Mouse (Mus musculus) olfactory bulb, adult 2 months (tissue): ENCODE data around the gene Cacna1d. TPM values are rescaled to one million over a fixed set of nuclear protein-coding genes. Genes with fewer than 3 reads are reported as not detected.

ENCODE experiments used
- H3K27ac ChIP-seq: fragments of 200-500 bp; 2 replicates; pipeline ENCODE4 v1.5.1; 2012; ENCODE audit warnings: low read depth, low read length; ENCODE audit not compliant: insufficient read depth
- H3K4me1 ChIP-seq: fragments of 200-500 bp; 2 replicates; pipeline ENCODE4 v1.6.1; 2012; ENCODE audit warnings: low read length; ENCODE audit not compliant: control insufficient read depth, insufficient read depth
- H3K4me3 ChIP-seq: fragments of 200-500 bp; 2 replicates; pipeline ENCODE4 v1.5.1; 2012; ENCODE audit warnings: mild to moderate bottlenecking, low read depth, low read length, moderate library complexity; ENCODE audit not compliant: insufficient read depth
- CTCF ChIP-seq: fragments of 200-500 bp; IDR thresholded peaks from 2 replicates; pipeline ENCODE4 v1.5.1; 2012; ENCODE audit warnings: low read depth, mild to moderate bottlenecking, low read length, moderate library complexity; ENCODE audit not compliant: insufficient read depth
- POLR2A ChIP-seq: fragments of 200-500 bp; IDR thresholded peaks from 2 replicates; pipeline ENCODE4 v1.6.1; 2012; ENCODE audit warnings: mild to moderate bottlenecking, low read depth, low read length, moderate library complexity; ENCODE audit not compliant: insufficient read depth
- WGBS: fragments of 180-500 bp; shearing (Covaris S2); methylation state at CpG from one replicate; pipeline ENCODE4 v1.1.7; 2018; 5-methylcytosine and 5-hydroxymethylcytosine counted together
- polyA plus RNA-seq: library from polyadenylated mRNA; stranded (reverse); fragments of >200 nt; gene quantifications from 2 replicates; pipeline ENCODE4 v1.2.4, GENCODE M21; 2012; ENCODE audit warnings: low replicate concordance; ENCODE audit not compliant: missing spikeins, insufficient read depth, insufficient read length

Cacna1d gene
- polyA plus RNA-seq, 1 experiment, result 140 TPM

GRCm38 (mm10) chr14:30011886-30012560, 479.2 kb downstream of the Cacna1d start:
- Histone ChIP-seq H3K27ac (no peak overlapping the region), H3K4me1 (peaks cover 19% of the 10 kb centered on the region), H3K4me3 (no peak overlapping the region)
- no peak for TF ChIP-seq POLR2A
- no peak for TF ChIP-seq CTCF
- 64% methylated on average over 10 of the region's 10 CpGs for WGBS

GRCm38 (mm10) chr14:30009864-30010560, 481.2 kb downstream of the Cacna1d start:
- peaks cover 19% of the 10 kb centered on the region for H3K4me1 ChIP-seq
- 35% methylated on average over 10 of the region's 10 CpGs for WGBS
- TF ChIP-seq POLR2A, result no peak
- no peak for TF ChIP-seq CTCF
- H3K27ac ChIP-seq, result no peak overlapping the region
- no peak overlapping the region for H3K4me3 ChIP-seq

- Histone ChIP-seq H3K4me3 (peak within 1 kb of the TSS; percentile 6), H3K27ac (no peak within 1 kb of the TSS), H3K4me1 (peaks cover 19% of the 10 kb centered on the region)
- 15% methylated on average over 54 of the region's 54 CpGs for WGBS
- TF ChIP-seq POLR2A (no peak), CTCF (no peak)
These were observed 482.3 kb downstream of the Cacna1d start, which contains the start of the genes Il17rb and Chdh for GRCm38 (mm10) chr14:30008733-30009575. Gene Il17rb (minus strand): TSS chr14:30008896. Gene Chdh (plus strand): TSS chr14:30009023.

- 88% methylated on average over 3 of the region's 3 CpGs for WGBS
- no peak overlapping the region for H3K4me3 ChIP-seq
- TF ChIP-seq CTCF (no peak), POLR2A (no peak)
- peaks cover 5% of the 10 kb centered on the region for H3K4me1 ChIP-seq
- H3K27ac ChIP-seq, result no peak overlapping the region
These were observed 491.8 kb downstream of the Cacna1d start for GRCm38 (mm10) chr14:29999475-29999811.

GRCm38 (mm10) chr14:29998747-29999474, 492.3 kb downstream of the Cacna1d start:
- TF ChIP-seq CTCF, result no peak
- no peak for TF ChIP-seq POLR2A
- 42% methylated on average over 13 of the region's 13 CpGs for WGBS
- no peak overlapping the region for H3K27ac ChIP-seq
- H3K4me1 ChIP-seq, result peaks cover 5% of the 10 kb centered on the region
- H3K4me3 ChIP-seq, result no peak overlapping the region

- TF ChIP-seq CTCF, result no peak
- TF ChIP-seq POLR2A, result no peak
- Histone ChIP-seq H3K4me1 (peaks cover 5% of the 10 kb centered on the region), H3K4me3 (no peak overlapping the region), H3K27ac (no peak overlapping the region)
These were observed 493.9 kb downstream of the Cacna1d start for GRCm38 (mm10) chr14:29997345-29997744.

GRCm38 (mm10) chr14:29996000-29996751, 495.1 kb downstream of the Cacna1d start:
- WGBS, result 91% methylated on average over 11 of the region's 11 CpGs
- no peak overlapping the region for H3K27ac ChIP-seq
- TF ChIP-seq CTCF (no peak), POLR2A (no peak)
- H3K4me3 ChIP-seq, result no peak overlapping the region
- H3K4me1 ChIP-seq, result peaks cover 5% of the 10 kb centered on the region

- H3K4me1 ChIP-seq, result peaks cover 5% of the 10 kb centered on the region
- H3K27ac ChIP-seq, result no peak overlapping the region
- WGBS, result 93% methylated on average over 4 of the region's 4 CpGs
- no peak for TF ChIP-seq CTCF
- TF ChIP-seq POLR2A, result no peak
- no peak overlapping the region for H3K4me3 ChIP-seq
These were observed 496.3 kb downstream of the Cacna1d start for GRCm38 (mm10) chr14:29994976-29995375.

Other genes with a start within 250 kb of the Cacna1d start
- not detected in 2 replicates for gene Dcp1a, start 11.9 kb downstream of the Cacna1d start, polyA plus RNA-seq
- 219 TPM in 1 of 2 replicates, not detected in the other for gene Tkt, start 56.9 kb upstream of the Cacna1d start, polyA plus RNA-seq
- 164 TPM in 1 of 2 replicates, not detected in the other for gene Prkcd, start 134.8 kb upstream of the Cacna1d start, polyA plus RNA-seq
- not detected in 2 replicates for gene Rft1, start 162.9 kb upstream of the Cacna1d start, polyA plus RNA-seq
- not detected in 2 replicates for gene Sfmbt1, start 223.4 kb upstream of the Cacna1d start, polyA plus RNA-seq